Mouse (Mus musculus) adrenal gland, adult 8-10 months (tissue): ENCODE measurements around the gene Donson. TPM values are rescaled to one million over a fixed set of nuclear protein-coding genes. Genes with fewer than 3 reads are reported as not detected.

Experiments used
- DNase-seq: peaks from one replicate; pipeline ENCODE4 v3.0.0; 2022
- total RNA-seq, 4 experiments: library from RNA; stranded (reverse); gene quantifications; 2 replicates each; pipeline ENCODE4 v1.2.4; 2022

The Donson gene
- total RNA-seq, 4 experiments from 2014 or later: 4.0 to 13.1 (median 7.2) TPM

- no peak for DNase-seq
Measured at GRCm38 (mm10) chr16:91639636-91640035, 48.9 kb downstream of the Donson start.

- DNase-seq: peak; percentile 55
Measured at GRCm38 (mm10) chr16:91639161-91639560, 49.4 kb downstream of the Donson start.

GRCm38 (mm10) chr16:91633641-91634040 is 54.9 kb downstream of the Donson start:
- DNase-seq: no peak

- DNase-seq: no peak
Measured at GRCm38 (mm10) chr16:91632940-91633339, 55.6 kb downstream of the Donson start.

GRCm38 (mm10) chr16:91632439-91632838 is 56.1 kb downstream of the Donson start:
- DNase-seq: peak; percentile 71

- DNase-seq: no peak
Measured at GRCm38 (mm10) chr16:91630584-91630983, 58.0 kb downstream of the Donson start.

GRCm38 (mm10) chr16:91629749-91630148 is 58.8 kb downstream of the Donson start:
- DNase-seq: no peak

- DNase-seq: no peak
Measured at GRCm38 (mm10) chr16:91628673-91629072, 59.9 kb downstream of the Donson start.

GRCm38 (mm10) chr16:91627831-91628230 is 60.7 kb downstream of the Donson start:
- DNase-seq: no peak

Other genes starting within 250 kb of the Donson start
- 10 to 100 TPM; 53.4 to 86.0 (median 68.6) TPM for gene Ifnar1, start 203.5 kb downstream of the Donson start, total RNA-seq
- gene Ifngr2, start 141.7 kb downstream of the Donson start, total RNA-seq: 10 to 100 TPM; 21.8 to 35.9 (median 29.7) TPM
- 10 to 100 TPM; 46.4 to 63.8 (median 60.6) TPM for gene Tmem50b, start 91.0 kb downstream of the Donson start, total RNA-seq
- 10 to 100 TPM; 13.3 to 17.8 (median 14.2) TPM for gene Dnajc28, start 69.7 kb downstream of the Donson start, total RNA-seq
- gene Gart, start 41.8 kb downstream of the Donson start, total RNA-seq: 100 to 1,000 TPM; 112 to 153 (median 129) TPM
- gene Son, start 41.3 kb downstream of the Donson start, total RNA-seq: 100 to 1,000 TPM; 235 to 405 (median 309) TPM
- gene Cryzl1, start 40.2 kb upstream of the Donson start, total RNA-seq: 10 to 100 TPM; 49.9 to 75.8 (median 63.0) TPM
- gene Itsn1, start 40.5 kb upstream of the Donson start, total RNA-seq: 10 to 100 TPM; 43.3 to 68.5 (median 55.7) TPM